Mouse (Mus musculus): ENCODE measurements around the gene Ikzf4. TPM values are rescaled to one million over a fixed set of nuclear protein-coding genes. Genes with fewer than 3 reads are reported as not detected.
A peak's percentile ranks its signal among the peaks of the same experiment; 100 is the strongest.

Ikzf4 gene
- 0.08 and 0.15 TPM in 2 replicates for polyA plus RNA-seq (2015; fragmentation: Nextera tagmentation; extraction: Ambion mirVana)

DNA sequence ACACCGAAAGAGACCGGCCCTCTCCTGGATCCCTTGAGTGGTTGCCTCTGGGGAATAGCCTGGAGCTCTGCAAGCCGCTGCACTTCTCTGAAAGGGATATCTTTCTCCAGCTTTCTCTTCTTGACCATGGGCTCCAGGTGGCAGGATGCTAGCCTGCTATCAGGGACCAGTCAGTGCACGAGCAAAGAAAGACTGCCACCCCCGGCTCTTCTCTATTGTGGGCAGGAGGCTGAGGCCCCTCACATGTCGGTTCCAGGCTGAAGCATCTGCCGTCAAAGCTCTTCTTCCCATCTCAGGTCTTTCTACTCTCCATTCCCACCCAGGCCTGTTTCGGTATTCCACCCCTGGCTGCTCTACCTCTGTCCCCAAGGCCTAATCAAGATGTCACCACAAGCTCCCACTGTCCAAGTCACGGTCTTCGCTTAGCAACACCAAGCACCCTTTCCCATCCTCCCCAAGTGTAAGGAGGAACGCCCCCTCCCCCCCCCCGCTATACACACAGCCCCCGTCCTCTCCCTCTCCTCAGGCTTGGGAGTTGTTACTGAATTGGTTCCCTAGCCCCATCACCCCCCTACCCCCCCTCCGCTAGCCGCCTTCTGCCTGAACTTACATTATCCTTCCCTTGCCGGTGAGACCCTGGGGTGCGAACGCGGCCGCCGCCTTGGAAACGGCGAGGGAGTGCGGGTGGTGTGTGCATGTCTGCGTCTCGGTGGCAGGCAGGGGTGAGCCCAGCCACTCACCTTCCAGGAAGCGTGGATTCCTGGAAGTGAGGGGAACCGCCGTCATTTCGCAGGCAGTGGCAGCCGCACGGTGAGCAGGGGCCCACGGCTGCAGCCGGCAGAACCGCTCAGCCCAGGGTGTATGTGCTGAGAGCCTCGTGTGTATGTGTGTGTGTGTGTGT lies at the start of gene Ikzf4:
Gene Ikzf4 (minus strand): TSS at position 881 of the 901 bp plus-strand sequence.
- ATAC-seq (ENCODE audit: low read depth) = peak; percentile 23
- peak within 1 kb of the TSS; percentile 49 for H3K4me3 ChIP-seq (ENCODE audit: low read depth, low read length)
- H3K9me3 ChIP-seq (replicated peaks; ENCODE audit: control insufficient read depth, low read length) = no peaks in the 10 kb centered on the region
- no peaks in the 10 kb centered on the region for H3K36me3 ChIP-seq (ENCODE audit: control insufficient read depth, insufficient read depth)
- no peak within 1 kb of the TSS for H3K27ac ChIP-seq (ENCODE audit: low read length)
- 0 out of 2 replicates have a peak within 1 kb of the TSS, but pooled peaks have one; percentile 34 for H3K9ac ChIP-seq (ENCODE audit: low read depth, low read length)
- no peaks in the 10 kb centered on the region; the same call in 1 of the 2 replicates for H3K4me1 ChIP-seq (ENCODE audit: control insufficient read depth, low read depth, low read length)
- peak within 1 kb of the TSS; percentile 62 for H3K4me2 ChIP-seq (ENCODE audit: low read depth, low read length)
- 6% methylated on average over 35 of the region's 36 CpGs for WGBS (ENCODE audit: insufficient replicate concordance)
- peaks cover 42% of the 10 kb centered on the region for H3K27me3 ChIP-seq (ENCODE audit: control insufficient read depth, insufficient read depth, low read depth, low read length)

DNA sequence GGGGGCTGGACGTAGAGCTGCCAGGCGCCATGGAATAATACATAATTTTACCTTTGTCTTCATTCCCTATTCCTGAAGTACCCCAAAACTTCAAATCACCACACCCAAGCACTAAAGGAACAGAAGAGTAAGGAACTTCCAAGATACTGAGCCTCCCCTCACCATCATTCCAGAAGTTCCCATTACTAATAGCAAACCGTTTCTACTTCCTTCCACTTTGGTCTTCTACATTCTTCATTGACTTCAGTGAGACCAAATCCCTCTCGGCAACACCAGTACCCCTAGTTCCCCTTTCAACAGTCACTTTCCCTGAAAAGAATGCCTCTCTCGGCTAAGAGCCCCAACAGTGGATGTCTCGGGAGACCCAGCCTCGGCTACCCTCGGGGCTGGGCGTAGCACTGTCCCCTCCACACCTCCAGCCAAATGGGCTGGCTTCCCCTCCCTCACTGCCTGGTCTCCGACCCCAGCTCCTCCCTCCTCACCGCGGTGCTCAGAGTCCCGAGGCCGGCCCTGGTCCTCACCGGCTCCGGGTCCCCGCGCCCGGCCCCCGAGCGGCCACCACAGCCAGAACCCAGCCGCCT lies 49.7 kb upstream of the Ikzf4 start:
- no peaks in the 10 kb centered on the region for H3K27me3 ChIP-seq (ENCODE audit: control insufficient read depth, insufficient read depth, low read depth, low read length)
- ATAC-seq (ENCODE audit: low read depth) = no peak
- peak overlapping the region; percentile 84 for H3K4me2 ChIP-seq (ENCODE audit: low read depth, low read length)
- peaks cover 25% of the 10 kb centered on the region for H3K4me1 ChIP-seq (ENCODE audit: control insufficient read depth, low read depth, low read length)
- H3K27ac ChIP-seq (ENCODE audit: low read length) = peak overlapping the region; percentile 98
- peak overlapping the region; percentile 100 for H3K9ac ChIP-seq (ENCODE audit: low read depth, low read length)
- no peaks in the 10 kb centered on the region for H3K9me3 ChIP-seq (replicated peaks; ENCODE audit: control insufficient read depth, low read length)
- H3K4me3 ChIP-seq (ENCODE audit: low read depth, low read length) = peak overlapping the region; percentile 99
- under 1% methylated on average over 22 of the region's 22 CpGs for WGBS (ENCODE audit: insufficient replicate concordance)
- peaks cover 13% of the 10 kb centered on the region for H3K36me3 ChIP-seq (ENCODE audit: control insufficient read depth, insufficient read depth)

DNA sequence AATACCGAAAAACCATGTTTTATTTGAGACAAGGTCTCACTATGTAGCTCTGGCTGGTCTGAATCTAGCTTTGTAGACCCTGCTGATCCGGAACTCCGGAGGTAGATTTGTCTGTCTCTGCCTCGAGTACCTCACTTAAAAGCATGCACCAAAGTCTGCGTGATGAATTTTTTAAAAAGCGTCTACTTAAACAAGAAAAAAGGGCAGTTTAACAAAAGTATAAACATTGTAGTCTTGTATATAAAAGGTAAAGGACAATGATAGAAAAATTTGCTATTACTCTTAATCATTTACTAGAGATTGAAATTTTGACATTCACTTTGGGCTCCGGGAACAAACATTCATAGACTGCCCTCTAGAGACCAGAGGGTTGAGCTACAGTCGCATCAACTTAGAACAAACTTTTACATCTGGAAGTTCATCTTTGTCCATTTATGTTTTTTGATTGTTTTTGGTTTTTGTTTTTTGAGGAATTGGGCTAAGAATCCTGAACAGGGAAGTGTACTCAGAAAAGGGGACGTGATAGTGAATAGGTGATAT lies 28.7 kb upstream of the Ikzf4 start:
- Histone ChIP-seq H3K27me3 (ENCODE audit: control insufficient read depth, insufficient read depth, low read depth, low read length) (peaks cover 17% of the 10 kb centered on the region), H3K9ac (ENCODE audit: low read depth, low read length) (peak overlapping the region; percentile 74), H3K4me1 (ENCODE audit: control insufficient read depth, low read depth, low read length) (peaks cover 11% of the 10 kb centered on the region), H3K27ac (ENCODE audit: low read length) (peak overlapping the region; percentile 16; the same call in 1 of the 2 replicates), H3K4me3 (ENCODE audit: low read depth, low read length) (peak overlapping the region; percentile 82), H3K9me3 (replicated peaks; ENCODE audit: control insufficient read depth, low read length) (no peaks in the 10 kb centered on the region), H3K4me2 (ENCODE audit: low read depth, low read length) (peak overlapping the region; percentile 91), H3K36me3 (ENCODE audit: control insufficient read depth, insufficient read depth) (no peaks in the 10 kb centered on the region; the same call in 1 of the 2 replicates)
- under 1% methylated on average over 9 of the region's 9 CpGs for WGBS (ENCODE audit: insufficient replicate concordance)
- ATAC-seq (ENCODE audit: low read depth) = no peak

DNA sequence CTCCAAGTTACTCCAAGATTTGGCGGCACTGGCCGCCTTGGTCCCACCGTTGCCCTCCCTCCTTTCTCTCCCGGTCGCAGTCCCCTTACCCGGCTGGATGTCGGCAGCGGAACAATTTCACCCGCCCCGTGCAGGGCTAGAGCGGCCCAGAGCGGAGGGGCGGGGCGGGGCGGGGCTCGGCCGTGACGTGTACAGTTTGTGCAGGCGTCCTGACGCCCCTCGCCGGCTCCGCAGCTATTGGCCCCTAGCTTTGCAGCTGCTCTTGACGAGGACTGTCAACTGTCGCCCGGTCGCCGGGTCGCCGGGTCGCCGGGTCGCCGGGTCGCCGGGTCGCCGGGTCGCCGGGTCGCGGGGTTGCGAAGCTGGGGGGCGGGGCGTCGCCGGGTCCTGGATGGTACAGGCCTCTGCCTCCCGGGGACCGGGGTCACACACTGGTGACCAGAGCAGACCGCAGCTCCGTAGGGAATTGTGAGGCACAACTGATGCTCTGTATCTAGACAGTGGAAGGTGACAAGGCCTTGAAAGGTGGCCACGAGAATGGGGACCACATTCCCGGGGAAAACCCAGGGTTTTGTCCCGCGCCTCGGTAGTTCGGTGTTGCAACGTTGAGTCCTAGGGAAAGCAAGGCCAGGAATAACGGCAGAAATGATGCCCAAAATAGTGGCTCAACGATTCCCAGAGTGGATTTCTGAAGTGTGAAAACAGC lies 28.1 kb upstream of the Ikzf4 start, which contains the start of gene Suox:
Gene Suox (minus strand): TSS at position 311 of the 706 bp plus-strand sequence.
- Histone ChIP-seq H3K4me2 (ENCODE audit: low read depth, low read length) (peak within 1 kb of the TSS; percentile 91), H3K9ac (ENCODE audit: low read depth, low read length) (peak within 1 kb of the TSS; percentile 74), H3K27ac (ENCODE audit: low read length) (peak within 1 kb of the TSS; percentile 16), H3K9me3 (replicated peaks; ENCODE audit: control insufficient read depth, low read length) (no peaks in the 10 kb centered on the region), H3K27me3 (ENCODE audit: control insufficient read depth, insufficient read depth, low read depth, low read length) (peaks cover 22% of the 10 kb centered on the region), H3K4me3 (ENCODE audit: low read depth, low read length) (peak within 1 kb of the TSS; percentile 82), H3K36me3 (ENCODE audit: control insufficient read depth, insufficient read depth) (no peaks in the 10 kb centered on the region; the same call in 1 of the 2 replicates), H3K4me1 (ENCODE audit: control insufficient read depth, low read depth, low read length) (peaks cover 13% of the 10 kb centered on the region)
- WGBS (ENCODE audit: insufficient replicate concordance) = under 1% methylated on average over 59 of the region's 60 CpGs
- peak; percentile 95 for ATAC-seq (ENCODE audit: low read depth)

DNA sequence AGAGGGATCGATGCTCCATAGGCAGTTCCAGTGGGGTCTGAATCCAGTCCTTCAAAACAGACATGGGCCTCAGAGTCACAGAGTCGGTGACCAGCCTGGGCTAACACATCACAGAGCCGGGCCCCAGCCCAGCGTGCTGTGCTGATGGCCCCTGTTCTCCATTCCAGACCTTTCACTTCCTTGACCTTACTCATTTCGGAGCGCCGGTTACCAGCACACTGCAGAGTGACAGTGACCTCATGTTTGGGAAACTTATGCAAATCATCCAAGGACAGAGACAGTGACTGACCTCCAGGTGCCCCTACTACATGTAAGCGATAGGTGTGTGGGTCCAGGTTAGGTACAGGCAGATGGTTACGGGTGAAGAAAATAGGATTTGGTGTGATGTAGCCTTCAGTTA lies 25.4 kb upstream of the Ikzf4 start:
- Histone ChIP-seq H3K9me3 (replicated peaks; ENCODE audit: control insufficient read depth, low read length) (no peaks in the 10 kb centered on the region), H3K27me3 (ENCODE audit: control insufficient read depth, insufficient read depth, low read depth, low read length) (peaks cover 33% of the 10 kb centered on the region), H3K4me3 (ENCODE audit: low read depth, low read length) (no peak overlapping the region), H3K27ac (ENCODE audit: low read length) (no peak overlapping the region), H3K4me1 (ENCODE audit: control insufficient read depth, low read depth, low read length) (peaks cover 19% of the 10 kb centered on the region), H3K36me3 (ENCODE audit: control insufficient read depth, insufficient read depth) (no peaks in the 10 kb centered on the region), H3K9ac (ENCODE audit: low read depth, low read length) (no peak overlapping the region), H3K4me2 (ENCODE audit: low read depth, low read length) (no peak overlapping the region)
- WGBS (ENCODE audit: insufficient replicate concordance) = 87% methylated on average over 9 of the region's 9 CpGs
- no peak for ATAC-seq (ENCODE audit: low read depth)

DNA sequence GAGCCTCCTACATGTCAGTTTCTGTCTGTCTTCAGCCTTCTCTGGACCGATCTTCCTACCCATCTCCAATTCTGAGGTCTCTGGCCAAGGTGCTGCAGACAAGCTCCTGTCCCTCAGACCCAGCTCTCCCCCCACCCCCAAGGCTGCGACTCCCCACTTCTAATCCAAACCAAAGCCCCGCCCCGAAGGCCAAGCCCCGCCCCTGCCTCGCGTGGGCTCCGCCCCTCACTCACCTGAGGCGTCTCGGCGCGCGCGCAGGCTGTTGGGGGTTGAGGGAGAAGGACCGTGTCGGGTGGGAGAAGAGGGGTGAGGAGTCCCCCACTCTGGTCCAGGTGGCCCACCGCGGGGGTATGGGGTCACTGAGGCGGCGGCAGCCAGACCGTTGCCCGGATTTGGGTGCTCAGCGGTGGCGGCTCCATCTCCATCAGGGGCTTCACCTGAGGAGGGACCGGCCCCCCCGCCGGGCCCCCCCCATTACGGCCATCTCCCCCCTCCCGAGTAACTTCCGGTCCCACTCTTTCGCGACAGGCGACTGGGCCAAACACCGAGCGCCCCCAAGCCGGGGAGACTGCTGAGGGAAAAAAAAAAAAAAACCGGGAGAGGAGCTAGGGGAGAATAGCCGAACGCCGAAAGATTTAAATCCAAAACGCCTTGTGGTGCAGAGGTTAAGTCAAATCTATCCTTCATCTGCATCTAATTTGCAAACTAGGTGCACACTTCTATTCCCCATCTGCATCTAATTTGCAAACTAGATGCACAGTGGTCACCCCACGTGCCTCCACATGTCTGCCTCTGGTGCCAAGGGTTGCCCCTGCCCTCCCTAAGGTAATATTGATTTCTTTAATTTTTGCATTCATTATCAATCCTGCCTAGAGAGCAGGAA lies 23.2 kb upstream of the Ikzf4 start:
- ATAC-seq (ENCODE audit: low read depth) = no peak
- H3K36me3 ChIP-seq (ENCODE audit: control insufficient read depth, insufficient read depth) = no peaks in the 10 kb centered on the region
- H3K4me3 ChIP-seq (ENCODE audit: low read depth, low read length) = peak overlapping the region; percentile 60
- H3K4me2 ChIP-seq (ENCODE audit: low read depth, low read length) = peak overlapping the region; percentile 76
- H3K27me3 ChIP-seq (ENCODE audit: control insufficient read depth, insufficient read depth, low read depth, low read length) = peaks cover 33% of the 10 kb centered on the region
- peak overlapping the region; percentile 36; the same call in 1 of the 2 replicates for H3K9ac ChIP-seq (ENCODE audit: low read depth, low read length)
- peaks cover 33% of the 10 kb centered on the region for H3K4me1 ChIP-seq (ENCODE audit: control insufficient read depth, low read depth, low read length)
- 2% methylated on average over 42 of the region's 42 CpGs for WGBS (ENCODE audit: insufficient replicate concordance)
- H3K27ac ChIP-seq (ENCODE audit: low read length) = no peak overlapping the region
- no peaks in the 10 kb centered on the region for H3K9me3 ChIP-seq (replicated peaks; ENCODE audit: control insufficient read depth, low read length)

DNA sequence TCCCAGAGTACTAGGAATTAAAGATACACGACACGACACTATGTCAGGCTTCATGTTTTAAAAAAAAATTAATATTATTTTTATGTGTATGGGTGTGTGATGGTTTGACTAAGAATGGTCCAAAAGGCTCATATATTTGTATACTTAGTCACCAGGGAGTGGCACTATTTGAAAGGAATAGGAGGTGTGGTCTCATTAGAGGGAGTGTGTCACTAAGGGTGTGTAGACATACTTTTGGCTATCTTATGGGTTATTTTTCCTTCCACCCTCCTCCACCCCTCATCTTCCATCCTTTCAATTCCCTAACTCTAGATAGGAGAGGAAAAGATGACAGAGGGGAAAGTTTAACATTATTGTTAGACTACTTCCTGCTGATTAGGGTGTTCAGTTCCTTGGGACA lies 20.0 kb upstream of the Ikzf4 start:
- Histone ChIP-seq H3K27ac (ENCODE audit: low read length) (peak overlapping the region; percentile 69), H3K36me3 (ENCODE audit: control insufficient read depth, insufficient read depth) (no peaks in the 10 kb centered on the region), H3K4me3 (ENCODE audit: low read depth, low read length) (no peak overlapping the region), H3K4me1 (ENCODE audit: control insufficient read depth, low read depth, low read length) (peaks cover 41% of the 10 kb centered on the region), H3K4me2 (ENCODE audit: low read depth, low read length) (peak overlapping the region; percentile 33; the same call in 1 of the 2 replicates), H3K27me3 (ENCODE audit: control insufficient read depth, insufficient read depth, low read depth, low read length) (peaks cover 27% of the 10 kb centered on the region), H3K9me3 (replicated peaks; ENCODE audit: control insufficient read depth, low read length) (no peaks in the 10 kb centered on the region), H3K9ac (ENCODE audit: low read depth, low read length) (no peak overlapping the region)
- ATAC-seq (ENCODE audit: low read depth) = no peak
- 92% methylated on average over 2 of the region's 2 CpGs for WGBS (ENCODE audit: insufficient replicate concordance)

DNA sequence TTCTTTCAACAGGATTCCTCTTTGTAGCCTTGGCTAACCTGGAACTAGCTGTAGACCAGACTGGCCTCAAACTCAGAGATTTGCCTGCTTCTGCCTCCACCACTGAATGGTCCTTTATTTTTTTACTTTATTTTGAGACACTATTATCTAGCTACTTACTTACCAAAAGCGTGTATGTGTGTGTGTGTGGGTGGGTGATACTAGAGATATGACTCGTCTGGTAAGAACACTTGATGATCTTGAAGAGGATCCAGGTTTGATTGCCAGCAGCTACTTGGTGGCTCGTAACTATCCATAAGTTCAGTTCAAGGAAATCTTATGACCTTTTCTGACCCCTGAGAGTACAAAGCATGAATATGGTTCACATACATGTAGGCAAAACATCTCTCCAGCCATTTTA lies 19.5 kb upstream of the Ikzf4 start:
- no peak overlapping the region for H3K4me3 ChIP-seq (ENCODE audit: low read depth, low read length)
- H3K9ac ChIP-seq (ENCODE audit: low read depth, low read length) = no peak overlapping the region
- ATAC-seq (ENCODE audit: low read depth) = peak; percentile 76
- no peaks in the 10 kb centered on the region for H3K9me3 ChIP-seq (replicated peaks; ENCODE audit: control insufficient read depth, low read length)
- H3K36me3 ChIP-seq (ENCODE audit: control insufficient read depth, insufficient read depth) = no peaks in the 10 kb centered on the region
- H3K27me3 ChIP-seq (ENCODE audit: control insufficient read depth, insufficient read depth, low read depth, low read length) = peaks cover 22% of the 10 kb centered on the region
- H3K4me1 ChIP-seq (ENCODE audit: control insufficient read depth, low read depth, low read length) = peaks cover 41% of the 10 kb centered on the region
- peak overlapping the region; percentile 69 for H3K27ac ChIP-seq (ENCODE audit: low read length)
- 34% methylated on average over 3 of the region's 3 CpGs for WGBS (ENCODE audit: insufficient replicate concordance)
- H3K4me2 ChIP-seq (ENCODE audit: low read depth, low read length) = peak overlapping the region; percentile 33; the same call in 1 of the 2 replicates

All from liver, embryonic 16.5 days (tissue).